Mouse (Mus musculus) ES-E14 (cell line): ENCODE data around the gene Glod4. TPM values are rescaled to one million over a fixed set of nuclear protein-coding genes. Genes with fewer than 3 reads are reported as not detected.

Source experiments
- DNase-seq: peaks from one replicate; pipeline ENCODE4 v3.0.0-alpha.2; 2013; ENCODE audit warnings: low read depth, low spot score
- H3K27ac ChIP-seq: 2 replicates; pipeline ENCODE4 v1.5.1; 2012; ENCODE audit warnings: low read depth, mild to moderate bottlenecking, low read length, moderate library complexity, mixed read lengths; ENCODE audit not compliant: poor library complexity, insufficient read depth, severe bottlenecking
- H3K36me3 ChIP-seq: 2 replicates; pipeline ENCODE4 v1.6.1; 2012; ENCODE audit warnings: mild to moderate bottlenecking, low read length, moderate library complexity, mixed read lengths; ENCODE audit not compliant: control insufficient read depth, poor library complexity, insufficient read depth, severe bottlenecking
- H3K4me1 ChIP-seq, 2 experiments: fragments of 150-350 bp in 1 of 2; sonication (generic) in 1 of 2; 2 replicates each; pipeline ENCODE4 v1.6.1; 2012; ENCODE audit warnings: low read length in 2 of 2, mild to moderate bottlenecking in 1 of 2, mixed read lengths in 1 of 2; ENCODE audit not compliant: control insufficient read depth in 2 of 2, insufficient read depth in 2 of 2, poor library complexity in 1 of 2
- H3K4me3 ChIP-seq, 2 experiments: fragments of 150-350 bp in 1 of 2; sonication (generic) in 1 of 2; 2 replicates each; pipeline ENCODE4 v1.5.1; 2012; ENCODE audit warnings: low read length in 2 of 2, low read depth in 1 of 2, mild to moderate bottlenecking in 1 of 2, mixed read lengths in 1 of 2; ENCODE audit not compliant: insufficient read depth in 1 of 2, poor library complexity in 1 of 2, severe bottlenecking in 1 of 2
- H3K9ac ChIP-seq: 2 replicates; pipeline ENCODE4 v1.6.1; 2012; ENCODE audit warnings: low read depth, mild to moderate bottlenecking, low read length, mixed read lengths; ENCODE audit not compliant: poor library complexity, insufficient read depth, severe bottlenecking
- H3K9me3 ChIP-seq: fragments of 150-350 bp; sonication (generic); 2 replicates; pipeline ENCODE4 v1.6.1; 2012; ENCODE audit warnings: low read depth, mild to moderate bottlenecking, low read length; ENCODE audit not compliant: control insufficient read depth, insufficient read depth
- CHD2 ChIP-seq: IDR thresholded peaks from 2 replicates; pipeline ENCODE4 v1.6.1; 2014; ENCODE audit warnings: mild to moderate bottlenecking, low read depth, low read length, inconsistent platforms
- HCFC1 ChIP-seq: IDR thresholded peaks from 2 replicates; pipeline ENCODE4 v1.6.1; 2012; ENCODE audit warnings: low read length, inconsistent platforms, borderline replicate concordance; ENCODE audit not compliant: insufficient read depth
- MAFK ChIP-seq: IDR thresholded peaks from 2 replicates; pipeline ENCODE4 v1.6.1; 2014; ENCODE audit warnings: mild to moderate bottlenecking, low read depth, low read length, inconsistent platforms; ENCODE audit not compliant: insufficient read depth
- ZC3H11A ChIP-seq: IDR thresholded peaks from 2 replicates; pipeline ENCODE4 v1.6.1; 2012; ENCODE audit warnings: low read depth, mild to moderate bottlenecking, inconsistent platforms, low read length, borderline replicate concordance
- ZNF384 ChIP-seq: IDR thresholded peaks from 2 replicates; pipeline ENCODE4 v1.6.1; 2012; ENCODE audit warnings: low read depth, low read length, inconsistent platforms
- in situ Hi-C, 2 experiments: fragments of 600-800 bp; cut with MboI; formaldehyde crosslinking; loops; one replicate each; pipeline ENCODE4 v1.15.1; 2025; ENCODE audit warnings: low sequenced_read_pairs in 2 of 2, inconsistent platforms in 1 of 2; ENCODE audit not compliant: unreplicated experiment in 2 of 2
- total RNA-seq: library from RNA; depleted of rRNA; stranded (reverse); fragments of 300-350 nt; gene quantifications from 2 replicates; pipeline ENCODE4 v1.2.3, GENCODE M21; 2012

Glod4 gene
- total RNA-seq, 1 experiment = 65.5 TPM

DNA sequence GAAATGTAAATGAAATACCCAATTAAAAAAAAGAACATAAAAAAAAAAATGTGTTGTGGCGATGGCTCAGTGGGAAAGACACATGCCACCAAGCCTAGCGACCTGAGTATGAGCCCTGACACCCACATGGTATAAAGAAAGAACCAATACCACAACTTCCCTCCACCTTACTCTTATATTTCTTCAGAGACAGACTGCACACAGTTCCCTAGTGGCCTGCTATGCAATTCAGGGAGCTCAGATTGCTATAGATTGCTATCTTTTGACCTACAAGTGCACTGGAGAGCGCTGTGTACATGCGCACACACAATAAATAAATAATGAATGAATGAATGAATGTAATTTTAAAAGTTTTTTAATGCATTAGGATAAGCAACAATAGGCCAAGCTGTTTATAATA lies 59.8 kb downstream of the Glod4 start:
- no peaks in the 10 kb centered on the region for H3K9me3 ChIP-seq
- in situ Hi-C loops = no loop called here
- no peaks in the 10 kb centered on the region for H3K4me1 ChIP-seq
- no peak overlapping the region for H3K4me3 ChIP-seq
- no peak for TF ChIP-seq HCFC1
- DNase-seq = no peak
- no peak overlapping the region for H3K9ac ChIP-seq
- no peak overlapping the region for H3K27ac ChIP-seq
- H3K36me3 ChIP-seq = no peaks in the 10 kb centered on the region

GRCm38 (mm10) chr11:76180146-76180540 lies 63.4 kb downstream of the Glod4 start:
- no peaks in the 10 kb centered on the region; the same call in 1 of the 2 replicates for H3K36me3 ChIP-seq
- peak overlapping the region; percentile 76; the same call in 1 of the 2 replicates for H3K9ac ChIP-seq
- in situ Hi-C loops = no loop called here
- no peak for DNase-seq
- no peak overlapping the region for H3K27ac ChIP-seq
- 0 out of 4 replicates have a peak, but pooled peaks cover 0 to 2% of the 10 kb centered on the region in 2 experiments for H3K4me1 ChIP-seq
- TF ChIP-seq ZNF384 = no peak
- TF ChIP-seq CHD2 = no peak
- no peak for TF ChIP-seq MAFK
- TF ChIP-seq ZC3H11A = no peak
- TF ChIP-seq HCFC1 = no peak
- H3K4me3 ChIP-seq = peak overlapping the region; percentile 83 to 97
- no peaks in the 10 kb centered on the region for H3K9me3 ChIP-seq

DNA sequence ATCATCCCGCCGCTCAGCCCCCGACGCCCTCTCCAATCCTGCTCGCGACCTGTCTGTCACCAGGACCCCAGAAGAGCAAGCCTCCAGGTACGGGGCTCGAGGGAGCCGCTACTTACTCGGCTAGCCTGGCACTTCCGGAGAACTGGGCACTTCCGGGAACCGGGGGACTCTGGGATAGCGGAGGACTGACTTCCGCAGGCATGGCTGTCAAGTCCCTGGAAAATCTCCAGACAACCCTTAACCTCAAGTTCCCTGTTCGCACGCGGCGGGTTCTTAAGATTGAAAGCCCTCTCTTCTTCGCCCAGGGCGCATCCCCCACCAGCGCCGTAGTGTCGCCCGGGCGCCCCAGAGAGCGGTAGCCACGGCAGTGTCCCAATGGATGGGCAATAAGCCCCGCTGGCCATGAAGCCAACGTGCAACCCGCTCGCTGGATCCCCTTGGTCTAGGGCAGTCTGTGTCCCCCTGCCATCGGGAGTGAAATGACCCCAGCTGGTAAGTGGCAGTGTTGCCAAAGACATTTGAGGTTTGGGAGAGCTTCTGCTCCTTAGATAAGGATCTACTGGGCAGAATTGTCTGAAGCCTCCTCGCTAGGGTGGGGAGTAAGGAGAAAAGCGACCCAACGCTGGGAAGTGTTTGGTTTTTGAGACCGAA lies 63.9 kb downstream of the Glod4 start, which contains the start of the genes Vps53 and Fam57a:
Gene Vps53 (minus strand): TSS at position 153 of the 651 bp plus-strand sequence.
Gene Fam57a (plus strand): TSS at position 177 of the 651 bp plus-strand sequence.
- DNase-seq = peak; percentile 48
- Histone ChIP-seq H3K27ac (no peak within 1 kb of the TSS), H3K4me3 (peak within 1 kb of the TSS; percentile 83 to 97), H3K9ac (peak within 1 kb of the TSS; percentile 76), H3K4me1 (0 out of 4 replicates have a peak, but pooled peaks cover 0 to 2% of the 10 kb centered on the region in 2 experiments), H3K9me3 (no peaks in the 10 kb centered on the region), H3K36me3 (no peaks in the 10 kb centered on the region; the same call in 1 of the 2 replicates)
- TF ChIP-seq ZNF384 (no peak), HCFC1 (0 out of 2 replicates have a peak, but pooled peaks have one; percentile 32), MAFK (no peak), CHD2 (no peak)
- in situ Hi-C loops = loop anchor here in 1 of 2 experiments (10.0 kb wide), 1 partner anchor 95 kb away; no protein-coding TSS in a partner anchor

DNA sequence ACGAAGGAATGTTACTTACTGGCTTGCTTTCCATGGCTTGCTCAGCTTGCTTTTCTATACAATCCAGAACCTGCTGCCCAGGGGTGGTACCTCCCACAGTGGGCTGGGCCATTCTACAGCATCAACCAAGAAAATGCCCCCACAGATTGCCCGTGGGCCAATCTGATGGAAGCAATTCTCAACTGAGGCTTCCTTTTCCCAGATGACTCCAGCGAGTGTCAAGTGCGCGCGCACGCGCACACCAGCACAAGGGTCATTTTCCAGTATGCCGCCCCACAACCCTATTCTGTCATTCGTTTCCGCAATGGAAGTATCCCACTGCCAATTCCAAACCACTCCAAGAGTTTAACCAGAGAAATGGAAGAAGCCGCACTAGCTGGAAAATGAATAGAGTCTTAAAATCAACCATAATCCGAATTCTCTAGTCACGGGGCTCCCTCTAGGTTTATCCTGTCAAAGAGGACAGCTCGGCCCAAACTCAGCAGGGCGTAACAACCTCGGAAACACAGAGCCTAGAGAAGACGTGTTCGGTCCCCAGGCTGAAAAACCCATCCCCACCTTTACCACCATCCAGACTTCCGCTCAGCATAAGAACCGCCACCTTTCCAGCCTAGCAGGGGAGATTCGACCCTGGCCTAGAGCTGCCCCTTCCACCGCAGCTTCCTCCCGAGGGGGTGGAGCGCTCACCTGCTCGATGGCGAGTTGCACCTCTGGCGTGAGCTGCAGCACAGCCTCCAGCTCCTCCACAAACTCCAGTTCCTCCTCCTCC lies 64.6 kb downstream of the Glod4 start:
- no peaks in the 10 kb centered on the region; the same call in 1 of the 2 replicates for H3K36me3 ChIP-seq
- DNase-seq = peak; percentile 30
- peak overlapping the region; percentile 83 to 97 for H3K4me3 ChIP-seq
- H3K27ac ChIP-seq = no peak overlapping the region
- peak overlapping the region; percentile 76 for H3K9ac ChIP-seq
- H3K4me1 ChIP-seq = 0 out of 4 replicates have a peak, but pooled peaks cover 0 to 2% of the 10 kb centered on the region in 2 experiments
- in situ Hi-C loops = loop anchor here in 1 of 2 experiments (10.0 kb wide), 1 partner anchor 94 kb away; no protein-coding TSS in a partner anchor
- TF ChIP-seq MAFK = no peak
- no peak for TF ChIP-seq HCFC1
- no peak for TF ChIP-seq ZNF384
- TF ChIP-seq ZC3H11A = no peak
- TF ChIP-seq CHD2 = no peak
- H3K9me3 ChIP-seq = no peaks in the 10 kb centered on the region
